In the genomic region with DNA sequence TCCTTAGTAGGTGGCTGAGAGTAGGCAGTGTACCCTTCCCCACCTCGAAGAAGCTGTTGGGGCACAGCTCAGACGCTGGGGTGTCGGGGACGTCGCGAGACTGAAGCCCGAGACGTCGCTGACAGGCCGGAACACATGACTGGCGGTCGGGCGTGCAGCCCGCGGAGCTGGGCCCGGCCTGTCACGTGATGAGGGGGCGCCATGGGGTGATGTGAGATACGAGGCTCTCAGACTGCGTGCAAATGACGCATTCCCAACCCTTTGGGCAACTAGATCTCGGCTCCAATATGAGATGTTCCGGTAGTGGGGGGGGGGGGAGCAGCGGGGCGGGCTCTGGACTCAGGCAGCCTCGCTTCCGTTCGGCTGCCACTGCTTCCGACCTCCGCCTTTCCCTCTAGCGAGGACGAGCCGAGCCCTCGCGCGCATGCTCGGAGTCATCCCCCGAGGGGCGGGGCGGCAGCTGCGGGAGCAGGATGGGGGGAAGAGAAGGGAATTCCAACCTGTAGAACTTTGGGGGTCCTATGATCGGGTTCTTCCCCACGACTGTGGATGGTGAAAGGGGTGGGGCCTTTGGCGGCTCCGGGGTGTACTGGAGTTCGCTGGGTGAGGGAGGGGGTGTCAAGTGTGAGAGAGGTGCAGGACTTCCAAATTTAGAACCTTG, we compare ENCODE assay signal across 8 mouse cellular contexts. TPM values are rescaled to one million over a fixed set of nuclear protein-coding genes. Genes with fewer than 3 reads are reported as not detected.
A peak's percentile ranks its signal among the peaks of the same experiment; 100 is the strongest.
DNase-seq lines count a peak whose midpoint lies in the region; ATAC-seq and TF ChIP-seq lines count a peak whose summit lies in the region.

No protein-coding gene starts in this region.

- peaks cover 5% of the 10 kb centered on the region; the same call in 1 of the 2 replicates for H3K4me1 ChIP-seq in heart, embryonic 11.5 days (ENCODE audit: control insufficient read depth, insufficient read depth, low read length)
- peaks cover 7% of the 10 kb centered on the region for H3K4me1 ChIP-seq in kidney, embryonic 16.5 days (ENCODE audit: insufficient read depth, low read length)
- peaks cover 6% of the 10 kb centered on the region; the same call in 1 of the 2 replicates for H3K4me1 ChIP-seq in liver, adult 2 months (ENCODE audit: control insufficient read depth, insufficient read depth, low read length)

- peak overlapping the region; percentile 91 for H3K4me3 ChIP-seq in heart, embryonic 11.5 days (ENCODE audit: low read depth, low read length)
- H3K4me3 ChIP-seq in kidney, embryonic 16.5 days (ENCODE audit: low read length), result peak overlapping the region; percentile 89
- peak overlapping the region; percentile 77 for H3K4me3 ChIP-seq in liver, adult 2 months (ENCODE audit: insufficient read depth, low read depth, low read length)
- peak overlapping the region; percentile 94 for H3K4me3 ChIP-seq in myocyte

- no peaks in the 10 kb centered on the region for H3K27me3 ChIP-seq in heart, embryonic 11.5 days (ENCODE audit: control insufficient read depth, insufficient read depth, low read length)
- no peaks in the 10 kb centered on the region for H3K27me3 ChIP-seq in kidney, embryonic 16.5 days (ENCODE audit: insufficient read depth, low read length)
- no peaks in the 10 kb centered on the region for H3K27me3 ChIP-seq in liver, adult 2 months (ENCODE audit: control insufficient read depth, insufficient read depth, low read length)
- no peaks in the 10 kb centered on the region for H3K27me3 ChIP-seq in myocyte (ENCODE audit: control insufficient read depth, insufficient read depth, insufficient read length)
- H3K27me3 ChIP-seq in splenic B cell, adult 2 months (ENCODE audit: control insufficient read depth, insufficient read depth, low read length, poor library complexity, severe bottlenecking), result no peaks in the 10 kb centered on the region

- WGBS in heart, embryonic 11.5 days (ENCODE audit: insufficient replicate concordance), result under 1% methylated on average over 46 of the region's 46 CpGs
- under 1% methylated on average over 46 of the region's 46 CpGs for WGBS in kidney, embryonic 16.5 days
- under 1% methylated on average over 45 of the region's 46 CpGs for WGBS in liver, adult 2 months

- DNase-seq in B cell, adult 2 months, result peak; percentile 92
- peak; percentile 99 for DNase-seq in brain, adult 2 months (ENCODE audit: low read depth, low spot score)
- peak; percentile 88 for DNase-seq in liver, adult 2 months (ENCODE audit: extremely low read depth, low read depth, low spot score)
- peak; percentile 92 for DNase-seq in splenic B cell, adult 2 months (ENCODE audit: low read depth, low spot score)

- no peaks in the 10 kb centered on the region for H3K79me2 ChIP-seq in liver, adult 2 months (ENCODE audit: control insufficient read depth, insufficient read depth, low read length)
- peaks cover 8% of the 10 kb centered on the region for H3K79me2 ChIP-seq in myocyte (ENCODE audit: control insufficient read depth, insufficient read depth)

- H3K9ac ChIP-seq in heart, embryonic 11.5 days (ENCODE audit: low read depth, low read length), result peak overlapping the region; percentile 84
- H3K9ac ChIP-seq in kidney, embryonic 16.5 days (replicated peaks; ENCODE audit: low read length), result peak overlapping the region; percentile 86
- H3K9ac ChIP-seq in liver, adult 2 months (ENCODE audit: low read depth, low read length), result peak overlapping the region; percentile 90

- peak; percentile 61; the same call in 1 of the 2 replicates for TF ChIP-seq POLR2A in liver, adult 2 months (IDR thresholded peaks at IDR 0.05; ENCODE audit: extremely low read depth, insufficient read depth, low read length)
- peak; percentile 75 for TF ChIP-seq POLR2A in myocyte (IDR thresholded peaks at IDR 0.05; ENCODE audit: insufficient read length, low read depth)

- no peaks in the 10 kb centered on the region for H3K9me3 ChIP-seq in heart, embryonic 11.5 days (replicated peaks; ENCODE audit: control insufficient read depth, low read length)
- no peaks in the 10 kb centered on the region for H3K9me3 ChIP-seq in kidney, embryonic 16.5 days (ENCODE audit: low read length)

- peak overlapping the region; percentile 87 for H3K4me2 ChIP-seq in heart, embryonic 11.5 days
- peak overlapping the region; percentile 94 for H3K4me2 ChIP-seq in kidney, embryonic 16.5 days (replicated peaks; ENCODE audit: low read depth, low read length)
- peak overlapping the region; percentile 89 for H3K4me2 ChIP-seq in myocyte (ENCODE audit: low read depth)

- H3K36me3 ChIP-seq in heart, embryonic 11.5 days (ENCODE audit: control insufficient read depth, insufficient read depth, low read length), result peaks cover 7% of the 10 kb centered on the region; the same call in 1 of the 2 replicates
- peaks cover 21% of the 10 kb centered on the region for H3K36me3 ChIP-seq in kidney, embryonic 16.5 days (ENCODE audit: insufficient read depth, low read length)
- H3K36me3 ChIP-seq in liver, adult 2 months (ENCODE audit: control insufficient read depth, insufficient read depth, low read length), result peaks cover 2% of the 10 kb centered on the region; the same call in 1 of the 2 replicates
- peaks cover 21% of the 10 kb centered on the region for H3K36me3 ChIP-seq in myocyte (ENCODE audit: control insufficient read depth, insufficient read depth)
- H3K36me3 ChIP-seq in splenic B cell, adult 2 months (ENCODE audit: control insufficient read depth, insufficient read depth, low read length, poor library complexity, severe bottlenecking), result peaks cover 4% of the 10 kb centered on the region

- H3K27ac ChIP-seq in heart, embryonic 11.5 days (ENCODE audit: low read depth, low read length), result peak overlapping the region; percentile 86
- H3K27ac ChIP-seq in kidney, embryonic 16.5 days (ENCODE audit: low read length), result peak overlapping the region; percentile 91
- peak overlapping the region; percentile 95 for H3K27ac ChIP-seq in liver, adult 2 months (replicated peaks; ENCODE audit: insufficient read depth, low read depth, low read length)

- TF ChIP-seq CTCF in liver, adult 2 months (IDR thresholded peaks at IDR 0.05; ENCODE audit: low read depth, low read length), result no peak

- peak overlapping the region; percentile 28 for H3ac ChIP-seq in myocyte (ENCODE audit: control insufficient read depth, insufficient read length)

- peak; percentile 81 for ATAC-seq in erythroblast, adult 5-6 weeks (replicated peaks; ENCODE audit: low FRiP score, poor library complexity, severe bottlenecking)
- peak; percentile 88 for ATAC-seq in heart, embryonic 11.5 days (replicated peaks; ENCODE audit: insufficient number of reproducible peaks, low FRiP score, low TSS enrichment)
- ATAC-seq in kidney, embryonic 16.5 days (ENCODE audit: low FRiP score, low TSS enrichment), result peak; percentile 92

TF ChIP-seq in myocyte, 11 proteins besides CTCF, POLR2A, EP300 and RAD21 (continues in another document):
- no peak for TF ChIP-seq SRF (IDR thresholded peaks at IDR 0.05; ENCODE audit: control insufficient read depth, insufficient read length, low read depth)
- TF ChIP-seq POLR2AphosphoS2 (IDR thresholded peaks at IDR 0.05; ENCODE audit: insufficient read length, low read depth), result peak; percentile 81
- no peak for TF ChIP-seq REST (IDR thresholded peaks at IDR 0.05; ENCODE audit: insufficient read depth, insufficient read length)
- TF ChIP-seq TCF3 (IDR thresholded peaks at IDR 0.05; ENCODE audit: insufficient read length, low read depth), result no peak

RNA-seq across cellular contexts. Expression of a gene that starts 17.1 kb away (rescaled TPM):
- not detected in 2 replicates for total RNA-seq in erythroblast, adult 5-6 weeks (2015; ENCODE audit: low replicate concordance)
- not detected in 2 replicates for total RNA-seq in erythroblast, adult 5-6 weeks (2017; ENCODE audit: low replicate concordance)
- polyA plus RNA-seq in heart, embryonic 11.5 days (2014; fragmentation: Nextera tagmentation; extraction: Ambion mirVana), result 1.4 and 1.8 TPM in 2 replicates
- 3.6 and 4.4 TPM in 2 replicates for polyA plus RNA-seq in kidney, embryonic 16.5 days (2015; fragmentation: Nextera tagmentation; extraction: Ambion mirVana)
- total RNA-seq in liver, adult 2 months (2014; rRNA removed), result 0.55 and 0.87 TPM in 2 replicates
- 7.9 TPM in 2 replicates for polyA plus RNA-seq in liver, adult 2 months (2012; rRNA removed)
- polyA plus RNA-seq in myocyte (2012; fragmentation: generic; extraction: Trizol), result 0.20 TPM

RNA-seq across cellular contexts. Expression of a gene that starts 17.4 kb away (rescaled TPM):
- total RNA-seq in erythroblast, adult 5-6 weeks (2015; ENCODE audit: low replicate concordance), result 9.8 and 24.9 TPM in 2 replicates
- 17.0 and 17.9 TPM in 2 replicates for total RNA-seq in erythroblast, adult 5-6 weeks (2017; ENCODE audit: low replicate concordance)
- 20.5 and 22.8 TPM in 2 replicates for polyA plus RNA-seq in heart, embryonic 11.5 days (2014; fragmentation: Nextera tagmentation; extraction: Ambion mirVana)
- 44.6 and 48.0 TPM in 2 replicates for polyA plus RNA-seq in kidney, embryonic 16.5 days (2015; fragmentation: Nextera tagmentation; extraction: Ambion mirVana)
- total RNA-seq in liver, adult 2 months (2014; rRNA removed), result 16.7 and 18.5 TPM in 2 replicates
- 34.7 and 38.3 TPM in 2 replicates for polyA plus RNA-seq in liver, adult 2 months (2012; rRNA removed)
- polyA plus RNA-seq in myocyte (2012; fragmentation: generic; extraction: Trizol), result 73.0 TPM

RNA-seq across cellular contexts. Expression of a gene that starts 34.6 kb away (rescaled TPM):
- 6.7 and 11.1 TPM in 2 replicates for total RNA-seq in erythroblast, adult 5-6 weeks (2015; ENCODE audit: low replicate concordance)
- 14.4 and 15.4 TPM in 2 replicates for total RNA-seq in erythroblast, adult 5-6 weeks (2017; ENCODE audit: low replicate concordance)
- polyA plus RNA-seq in heart, embryonic 11.5 days (2014; fragmentation: Nextera tagmentation; extraction: Ambion mirVana), result 10.1 and 12.0 TPM in 2 replicates
- 13.0 and 15.7 TPM in 2 replicates for polyA plus RNA-seq in kidney, embryonic 16.5 days (2015; fragmentation: Nextera tagmentation; extraction: Ambion mirVana)
- total RNA-seq in liver, adult 2 months (2014; rRNA removed), result 8.8 and 11.5 TPM in 2 replicates
- 6.0 and 7.4 TPM in 2 replicates for polyA plus RNA-seq in liver, adult 2 months (2012; rRNA removed)
- polyA plus RNA-seq in myocyte (2012; fragmentation: generic; extraction: Trizol), result 16.7 TPM

RNA-seq across cellular contexts. Expression of a gene that starts 35.2 kb away (rescaled TPM):
- total RNA-seq in erythroblast, adult 5-6 weeks (2015; ENCODE audit: low replicate concordance), result 1.5 and 6.1 TPM in 2 replicates
- total RNA-seq in erythroblast, adult 5-6 weeks (2017; ENCODE audit: low replicate concordance), result 2.3 and 7.4 TPM in 2 replicates
- 10.1 and 11.5 TPM in 2 replicates for polyA plus RNA-seq in heart, embryonic 11.5 days (2014; fragmentation: Nextera tagmentation; extraction: Ambion mirVana)
- polyA plus RNA-seq in kidney, embryonic 16.5 days (2015; fragmentation: Nextera tagmentation; extraction: Ambion mirVana), result 21.0 and 25.6 TPM in 2 replicates
- total RNA-seq in liver, adult 2 months (2014; rRNA removed), result 0.65 and 0.94 TPM in 2 replicates
- polyA plus RNA-seq in liver, adult 2 months (2012; rRNA removed), result 2.1 and 2.2 TPM in 2 replicates
- polyA plus RNA-seq in myocyte (2012; fragmentation: generic; extraction: Trizol), result 7.9 TPM

RNA-seq across cellular contexts. Expression of a gene that starts 41.1 kb away (rescaled TPM):
- total RNA-seq in erythroblast, adult 5-6 weeks (2015; ENCODE audit: low replicate concordance), result 2.7 and 9.2 TPM in 2 replicates
- total RNA-seq in erythroblast, adult 5-6 weeks (2017; ENCODE audit: low replicate concordance), result 3.8 and 4.3 TPM in 2 replicates
- polyA plus RNA-seq in heart, embryonic 11.5 days (2014; fragmentation: Nextera tagmentation; extraction: Ambion mirVana), result 18.1 and 23.5 TPM in 2 replicates
- 28.2 and 33.2 TPM in 2 replicates for polyA plus RNA-seq in kidney, embryonic 16.5 days (2015; fragmentation: Nextera tagmentation; extraction: Ambion mirVana)
- total RNA-seq in liver, adult 2 months (2014; rRNA removed), result 458 and 477 TPM in 2 replicates
- 1,150 and 1,162 TPM in 2 replicates for polyA plus RNA-seq in liver, adult 2 months (2012; rRNA removed)
- 15.0 TPM for polyA plus RNA-seq in myocyte (2012; fragmentation: generic; extraction: Trizol)

Comparison
In these comparisons a context has a peak if more than half of its experiments do, and no peak if none do; other contexts are left out.
1. Peak in every context shown above with its lines: DNase-seq, ATAC-seq, H3K4me3 ChIP-seq and H3K27ac ChIP-seq.